ENCODE assay signal across 18 mouse cellular contexts in the genomic region with DNA sequence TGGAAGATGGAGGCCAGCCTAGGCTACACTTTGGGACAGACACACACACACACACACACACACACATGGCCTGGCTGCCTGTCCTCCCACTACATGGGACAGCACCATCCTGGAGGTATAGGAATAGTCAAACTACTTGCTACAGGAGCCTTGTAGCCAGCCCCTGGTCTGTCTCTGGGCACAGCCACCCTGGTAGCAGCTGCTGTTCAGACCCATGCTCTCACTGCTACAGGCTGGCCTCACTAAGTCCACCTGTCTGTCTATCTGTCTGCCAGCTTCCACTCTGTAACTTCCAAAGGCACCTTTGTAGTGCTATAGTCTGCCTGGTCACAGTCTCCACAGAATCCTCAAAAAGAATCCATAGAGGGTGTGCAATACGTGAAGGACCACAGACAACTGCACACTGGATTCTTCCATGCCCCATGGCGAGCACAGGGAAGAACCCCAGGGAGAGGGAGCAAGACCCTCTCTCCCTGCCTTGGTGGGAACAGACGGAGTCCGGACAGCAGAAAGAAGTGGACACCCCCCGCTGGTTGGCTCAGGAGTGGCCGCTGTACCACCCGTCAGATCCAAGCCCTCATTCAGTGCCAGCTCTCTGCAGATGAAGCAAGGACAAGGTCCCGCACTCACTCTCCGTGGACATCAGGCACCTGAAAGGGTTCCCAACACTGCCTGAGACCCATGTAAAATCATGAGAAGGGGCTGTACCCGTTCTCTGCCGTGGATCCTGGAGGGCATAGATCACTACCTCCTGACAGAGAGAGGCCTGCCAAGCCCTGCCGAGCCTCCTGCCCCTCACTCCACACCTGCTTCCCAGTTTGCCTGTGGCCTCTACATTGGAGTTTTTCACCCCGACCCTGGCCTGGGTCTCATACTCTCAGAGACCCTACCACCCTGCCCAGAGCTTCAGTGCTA. TPM values are rescaled to one million over a fixed set of nuclear protein-coding genes. Genes with fewer than 3 reads are reported as not detected.
DNase-seq lines count a peak whose midpoint lies in the region; ATAC-seq and TF ChIP-seq lines count a peak whose summit lies in the region.
"Had no signal": no experiment of that assay in that cellular context is flagged by ENCODE, and none has a peak within 500 bp of the region (broad histone marks: within the 10 kb centered on the region; RNA-seq: fewer than 3 reads in every experiment).

No protein-coding gene starts in this region.

- peak; percentile 46 for DNase-seq in gastrocnemius, adult 2 months
- no peak for DNase-seq in gastrocnemius, postnatal 25 days
- DNase-seq in liver, adult 2 months (ENCODE audit: extremely low read depth, low read depth, low spot score), result peak; percentile 53
- no peak for DNase-seq in liver, embryonic 11.5 days (ENCODE audit: low spot score)
- peak; percentile 61 to 69 for DNase-seq in cerebellum, postnatal 10 days
- no peak for DNase-seq in limb, embryonic 10.5 days (ENCODE audit: low spot score)
- DNase-seq: adrenal gland, postnatal 36 days; kidney, adult 11 months; lung, adult 18-20 months; thymus, postnatal 14 days had no signal

- H3K4me2 ChIP-seq in liver, embryonic 11.5 days, result no peak overlapping the region
- H3K4me2 ChIP-seq: embryonic facial prominence, embryonic 15.5 days; neural tube, embryonic 13.5 days had no signal

- no peak for ATAC-seq in liver, embryonic 11.5 days (replicated peaks; ENCODE audit: low FRiP score)
- no peak for ATAC-seq in megakaryocyte, adult 5-6 weeks (ENCODE audit: poor library complexity, severe bottlenecking)
- ATAC-seq: Patski had no signal

- H3K79me2 ChIP-seq in liver, adult 2 months (ENCODE audit: control insufficient read depth, insufficient read depth, low read length), result peaks cover 26% of the 10 kb centered on the region; the same call in 1 of the 2 replicates

- H3K9ac ChIP-seq in liver, adult 2 months (ENCODE audit: low read depth, low read length), result peak overlapping the region; percentile 46
- H3K9ac ChIP-seq in liver, embryonic 11.5 days (ENCODE audit: low read depth, low read length), result no peak overlapping the region
- H3K9ac ChIP-seq: embryonic facial prominence, embryonic 15.5 days; hindbrain, embryonic 12.5 days had no signal

- 0 out of 2 replicates have a peak overlapping the region, but pooled peaks have one; percentile 2 for H3K4me3 ChIP-seq in gastrocnemius, adult 2 months
- H3K4me3 ChIP-seq in liver, adult 2 months (ENCODE audit: insufficient read depth, low read depth, low read length), result no peak overlapping the region
- no peak overlapping the region for H3K4me3 ChIP-seq in liver, embryonic 11.5 days (ENCODE audit: low read depth, low read length)
- H3K4me3 ChIP-seq in limb, embryonic 10.5 days, result no peak overlapping the region
- H3K4me3 ChIP-seq: embryonic facial prominence, embryonic 15.5 days; hindbrain, embryonic 12.5 days; layer of hippocampus, adult 2 months; midbrain, embryonic 10.5 days; neural tube, embryonic 13.5 days had no signal

- TF ChIP-seq CTCF in gastrocnemius, adult 2 months (IDR thresholded peaks at IDR 0.05), result no peak
- no peak for TF ChIP-seq CTCF in liver, adult 2 months (IDR thresholded peaks at IDR 0.05; ENCODE audit: low read depth, low read length)

- WGBS in liver, adult 2 months, result 48% methylated on average over 13 of the region's 13 CpGs
- 86% methylated on average over 13 of the region's 13 CpGs for WGBS in liver, embryonic 11.5 days
- 84% methylated on average over 13 of the region's 13 CpGs for WGBS in limb, embryonic 10.5 days

- peaks cover 71% of the 10 kb centered on the region for H3K4me1 ChIP-seq in liver, adult 2 months (ENCODE audit: control insufficient read depth, insufficient read depth, low read length)
- H3K4me1 ChIP-seq in liver, embryonic 11.5 days (replicated peaks; ENCODE audit: control insufficient read depth, insufficient read depth, low read length), result peaks cover 25% of the 10 kb centered on the region
- H3K4me1 ChIP-seq in limb, embryonic 10.5 days, result peaks cover 45% of the 10 kb centered on the region

- H3K27ac ChIP-seq in gastrocnemius, adult 2 months, result peak overlapping the region; percentile 97
- peak overlapping the region; percentile 63 for H3K27ac ChIP-seq in liver, adult 2 months (replicated peaks; ENCODE audit: insufficient read depth, low read depth, low read length)
- H3K27ac ChIP-seq in liver, embryonic 11.5 days (ENCODE audit: low read depth, low read length), result no peak overlapping the region
- peak overlapping the region; percentile 77 for H3K27ac ChIP-seq in limb, embryonic 10.5 days
- H3K27ac ChIP-seq: embryonic facial prominence, embryonic 15.5 days; hindbrain, embryonic 12.5 days; layer of hippocampus, adult 2 months; midbrain, embryonic 10.5 days; neural tube, embryonic 13.5 days had no signal

- TF ChIP-seq POLR2A in liver, adult 2 months (IDR thresholded peaks at IDR 0.05; ENCODE audit: extremely low read depth, insufficient read depth, low read length), result no peak

- no peaks in the 10 kb centered on the region for H3K27me3 ChIP-seq in liver, adult 2 months (ENCODE audit: control insufficient read depth, insufficient read depth, low read length)
- no peaks in the 10 kb centered on the region for H3K27me3 ChIP-seq in liver, embryonic 11.5 days (replicated peaks; ENCODE audit: control insufficient read depth, insufficient read depth, low read length)
- peaks cover 17% of the 10 kb centered on the region; the same call in 1 of the 2 replicates for H3K27me3 ChIP-seq in limb, embryonic 10.5 days (ENCODE audit: low read depth, poor library complexity, severe bottlenecking)
- H3K27me3 ChIP-seq: embryonic facial prominence, embryonic 15.5 days; neural tube, embryonic 13.5 days; Patski had no signal

- intact Hi-C loops in gastrocnemius, adult 2 months (cut with DNase I), result no loop called here

- H3K36me3 ChIP-seq in liver, adult 2 months (ENCODE audit: control insufficient read depth, insufficient read depth, low read length), result peaks cover 48% of the 10 kb centered on the region
- no peaks in the 10 kb centered on the region for H3K36me3 ChIP-seq in liver, embryonic 11.5 days (ENCODE audit: control insufficient read depth, insufficient read depth, low read length)
- no peaks in the 10 kb centered on the region for H3K36me3 ChIP-seq in limb, embryonic 10.5 days
- H3K36me3 ChIP-seq: embryonic facial prominence, embryonic 15.5 days; hindbrain, embryonic 12.5 days; midbrain, embryonic 10.5 days; neural tube, embryonic 13.5 days had no signal

- H3K9me3 ChIP-seq in liver, embryonic 11.5 days (ENCODE audit: control insufficient read depth, low read length), result no peaks in the 10 kb centered on the region
- no peaks in the 10 kb centered on the region for H3K9me3 ChIP-seq in limb, embryonic 10.5 days (replicated peaks)
- H3K9me3 ChIP-seq: embryonic facial prominence, embryonic 15.5 days; hindbrain, embryonic 12.5 days; midbrain, embryonic 10.5 days; neural tube, embryonic 13.5 days had no signal

RNA-seq across cellular contexts. Expression of a gene that starts 16.8 kb away (rescaled TPM):
- 100 to 1,000 TPM in 1 of 2 experiments, 10 to 100 TPM in 1; 41.6 to 104 TPM for total RNA-seq in gastrocnemius, adult 2 months (2021)
- total RNA-seq in gastrocnemius, postnatal 25 days (2021), result 10 to 100 TPM; 43.2 to 49.2 TPM
- total RNA-seq in liver, adult 2 months (2014; rRNA removed), result 121 and 187 TPM in 2 replicates
- polyA plus RNA-seq in liver, adult 2 months (2012; rRNA removed), result 183 and 205 TPM in 2 replicates
- 9.4 and 9.8 TPM in 2 replicates for polyA plus RNA-seq in liver, embryonic 11.5 days (2014; fragmentation: Nextera tagmentation; extraction: Ambion mirVana)
- 4.5 and 5.6 TPM in 2 replicates for polyA plus RNA-seq in limb, embryonic 10.5 days (2016; fragmentation: Nextera tagmentation; extraction: Ambion mirVana)
- total RNA-seq in megakaryocyte, adult 5-6 weeks (2015), result 14.4 and 16.1 TPM in 2 replicates
- 26.1 and 32.7 TPM in 2 replicates for total RNA-seq in megakaryocyte, adult 5-6 weeks (2017)

RNA-seq across cellular contexts. Expression of a gene that starts 37.2 kb away (rescaled TPM):
- 10 to 100 TPM in 1 of 2 experiments, 1 to 10 TPM in 1; 5.5 to 16.1 TPM for total RNA-seq in gastrocnemius, adult 2 months (2021)
- total RNA-seq in gastrocnemius, postnatal 25 days (2021), result 1 to 10 TPM; 5.2 to 8.2 TPM
- total RNA-seq in liver, adult 2 months (2014; rRNA removed), result 0.54 and 0.92 TPM in 2 replicates
- 0.91 and 1.3 TPM in 2 replicates for polyA plus RNA-seq in liver, adult 2 months (2012; rRNA removed)
- polyA plus RNA-seq in liver, embryonic 11.5 days (2014; fragmentation: Nextera tagmentation; extraction: Ambion mirVana), result 2.9 and 3.1 TPM in 2 replicates
- polyA plus RNA-seq in limb, embryonic 10.5 days (2016; fragmentation: Nextera tagmentation; extraction: Ambion mirVana), result 13.7 and 18.8 TPM in 2 replicates
- total RNA-seq in megakaryocyte, adult 5-6 weeks (2015), result 0.11 TPM in 1 of 2 replicates, not detected in the other
- total RNA-seq in megakaryocyte, adult 5-6 weeks (2017), result 0.22 TPM in 1 of 2 replicates, not detected in the other
- total RNA-seq: monocyte, adult 5-6 weeks had no signal

Comparison
In these comparisons a context has a peak if more than half of its experiments do, and no peak if none do; other contexts are left out.
1. DNase-seq: peak in gastrocnemius, adult 2 months (single experiment), liver, adult 2 months (single experiment) and cerebellum, postnatal 10 days (2 of 2); none in gastrocnemius, postnatal 25 days (single experiment), liver, embryonic 11.5 days (single experiment) and limb, embryonic 10.5 days (single experiment).